Mouse (Mus musculus): ENCODE measurements at regions not wholly inside any gene's neighbourhood (a gene's known extent, or its start where the extent isn't known, plus 50 kb on each side); places are given as distances from the start of the nearest gene placed in this dataset.
A peak's percentile ranks its signal among the peaks of the same experiment; 100 is the strongest.
"Not testable (repeated sequence)": the region's sequence is repeated elsewhere in the genome, so short reads cannot be mapped to it uniquely, and the experiment has no call there.

GRCm38 (mm10) chr2:16811401-16812281, 455.5 kb downstream of the Plxdc2 start:
- peak overlapping the region; percentile 94 for H3K27ac ChIP-seq (ENCODE audit: insufficient read depth, low read length)
- not testable (repeated sequence) for H3K9me3 ChIP-seq (replicated peaks; ENCODE audit: control insufficient read depth, insufficient read depth, low read length, poor library complexity, severe bottlenecking); H3K4me1 ChIP-seq (ENCODE audit: control insufficient read depth, insufficient read depth, low read length); H3K36me3 ChIP-seq (ENCODE audit: control insufficient read depth, insufficient read depth, low read length, poor library complexity, severe bottlenecking); H3K4me3 ChIP-seq (ENCODE audit: low read depth, low read length); H3K9ac ChIP-seq (ENCODE audit: low read depth, poor library complexity, severe bottlenecking); H3K27me3 ChIP-seq (ENCODE audit: control insufficient read depth, insufficient read depth, low read length, poor library complexity, severe bottlenecking)

GRCm38 (mm10) chr2:16820442-16820841, 464.3 kb downstream of the Plxdc2 start:
- Histone ChIP-seq H3K9me3 (replicated peaks; ENCODE audit: control insufficient read depth, insufficient read depth, low read length, poor library complexity, severe bottlenecking) (no peaks in the 10 kb centered on the region), H3K36me3 (ENCODE audit: control insufficient read depth, insufficient read depth, low read length, poor library complexity, severe bottlenecking) (no peaks in the 10 kb centered on the region), H3K9ac (ENCODE audit: low read depth, poor library complexity, severe bottlenecking) (no peak overlapping the region), H3K4me1 (ENCODE audit: control insufficient read depth, insufficient read depth, low read length) (no peaks in the 10 kb centered on the region), H3K27me3 (ENCODE audit: control insufficient read depth, insufficient read depth, low read length, poor library complexity, severe bottlenecking) (no peaks in the 10 kb centered on the region), H3K27ac (ENCODE audit: insufficient read depth, low read length) (no peak overlapping the region), H3K4me3 (ENCODE audit: low read depth, low read length) (no peak overlapping the region)
- TF ChIP-seq CTCF (IDR thresholded peaks at IDR 0.05; ENCODE audit: low read depth, low read length), result no peak
- no peak for TF ChIP-seq EP300 (IDR thresholded peaks at IDR 0.05; ENCODE audit: insufficient read depth, low read depth, low read length)
- TF ChIP-seq POLR2A (IDR thresholded peaks at IDR 0.05; ENCODE audit: insufficient read depth, low read length), result no peak

- TF ChIP-seq EP300 (IDR thresholded peaks at IDR 0.05; ENCODE audit: insufficient read depth, low read depth, low read length), result no peak
- no peak for TF ChIP-seq CTCF (IDR thresholded peaks at IDR 0.05; ENCODE audit: low read depth, low read length)
- no peak for TF ChIP-seq POLR2A (IDR thresholded peaks at IDR 0.05; ENCODE audit: insufficient read depth, low read length)
- Histone ChIP-seq H3K9me3 (replicated peaks; ENCODE audit: control insufficient read depth, insufficient read depth, low read length, poor library complexity, severe bottlenecking) (no peaks in the 10 kb centered on the region), H3K27ac (ENCODE audit: insufficient read depth, low read length) (no peak overlapping the region), H3K27me3 (ENCODE audit: control insufficient read depth, insufficient read depth, low read length, poor library complexity, severe bottlenecking) (no peaks in the 10 kb centered on the region), H3K36me3 (ENCODE audit: control insufficient read depth, insufficient read depth, low read length, poor library complexity, severe bottlenecking) (no peaks in the 10 kb centered on the region), H3K4me1 (ENCODE audit: control insufficient read depth, insufficient read depth, low read length) (no peaks in the 10 kb centered on the region), H3K9ac (ENCODE audit: low read depth, poor library complexity, severe bottlenecking) (no peak overlapping the region), H3K4me3 (ENCODE audit: low read depth, low read length) (no peak overlapping the region)
Measured at GRCm38 (mm10) chr2:16824681-16825230, 468.7 kb downstream of the Plxdc2 start.

- Histone ChIP-seq H3K27me3 (ENCODE audit: control insufficient read depth, insufficient read depth, low read length, poor library complexity, severe bottlenecking) (no peaks in the 10 kb centered on the region), H3K4me1 (ENCODE audit: control insufficient read depth, insufficient read depth, low read length) (no peaks in the 10 kb centered on the region), H3K36me3 (ENCODE audit: control insufficient read depth, insufficient read depth, low read length, poor library complexity, severe bottlenecking) (no peaks in the 10 kb centered on the region), H3K9ac (ENCODE audit: low read depth, poor library complexity, severe bottlenecking) (no peak overlapping the region), H3K4me3 (ENCODE audit: low read depth, low read length) (no peak overlapping the region), H3K9me3 (replicated peaks; ENCODE audit: control insufficient read depth, insufficient read depth, low read length, poor library complexity, severe bottlenecking) (no peaks in the 10 kb centered on the region), H3K27ac (ENCODE audit: insufficient read depth, low read length) (no peak overlapping the region)
- TF ChIP-seq POLR2A (IDR thresholded peaks at IDR 0.05; ENCODE audit: insufficient read depth, low read length), result no peak
- TF ChIP-seq EP300 (IDR thresholded peaks at IDR 0.05; ENCODE audit: insufficient read depth, low read depth, low read length), result no peak
- no peak for TF ChIP-seq CTCF (IDR thresholded peaks at IDR 0.05; ENCODE audit: low read depth, low read length)
Measured at GRCm38 (mm10) chr2:16827266-16827665, 471.2 kb downstream of the Plxdc2 start.

- Histone ChIP-seq H3K4me1 (ENCODE audit: control insufficient read depth, insufficient read depth, low read length) (no peaks in the 10 kb centered on the region), H3K4me3 (ENCODE audit: low read depth, low read length) (no peak overlapping the region), H3K9me3 (replicated peaks; ENCODE audit: control insufficient read depth, insufficient read depth, low read length, poor library complexity, severe bottlenecking) (no peaks in the 10 kb centered on the region), H3K27ac (ENCODE audit: insufficient read depth, low read length) (no peak overlapping the region), H3K27me3 (ENCODE audit: control insufficient read depth, insufficient read depth, low read length, poor library complexity, severe bottlenecking) (no peaks in the 10 kb centered on the region), H3K36me3 (ENCODE audit: control insufficient read depth, insufficient read depth, low read length, poor library complexity, severe bottlenecking) (no peaks in the 10 kb centered on the region), H3K9ac (ENCODE audit: low read depth, poor library complexity, severe bottlenecking) (no peak overlapping the region)
- TF ChIP-seq CTCF (IDR thresholded peaks at IDR 0.05; ENCODE audit: low read depth, low read length) (no peak), POLR2A (IDR thresholded peaks at IDR 0.05; ENCODE audit: insufficient read depth, low read length) (no peak), EP300 (IDR thresholded peaks at IDR 0.05; ENCODE audit: insufficient read depth, low read depth, low read length) (no peak)
Measured at GRCm38 (mm10) chr2:16835960-16836359, 479.9 kb downstream of the Plxdc2 start.

GRCm38 (mm10) chr2:16838718-16839117, 482.6 kb downstream of the Plxdc2 start:
- no peaks in the 10 kb centered on the region for H3K27me3 ChIP-seq (ENCODE audit: control insufficient read depth, insufficient read depth, low read length, poor library complexity, severe bottlenecking)
- TF ChIP-seq CTCF (IDR thresholded peaks at IDR 0.05; ENCODE audit: low read depth, low read length) (no peak), POLR2A (IDR thresholded peaks at IDR 0.05; ENCODE audit: insufficient read depth, low read length) (no peak), EP300 (IDR thresholded peaks at IDR 0.05; ENCODE audit: insufficient read depth, low read depth, low read length) (no peak)
- no peaks in the 10 kb centered on the region for H3K36me3 ChIP-seq (ENCODE audit: control insufficient read depth, insufficient read depth, low read length, poor library complexity, severe bottlenecking)
- H3K4me1 ChIP-seq (ENCODE audit: control insufficient read depth, insufficient read depth, low read length), result no peaks in the 10 kb centered on the region
- H3K9me3 ChIP-seq (replicated peaks; ENCODE audit: control insufficient read depth, insufficient read depth, low read length, poor library complexity, severe bottlenecking), result no peaks in the 10 kb centered on the region
- no peak overlapping the region for H3K27ac ChIP-seq (ENCODE audit: insufficient read depth, low read length)
- H3K4me3 ChIP-seq (ENCODE audit: low read depth, low read length), result no peak overlapping the region
- H3K9ac ChIP-seq (ENCODE audit: low read depth, poor library complexity, severe bottlenecking), result no peak overlapping the region

Data from ES-Bruce4 (cell line).